In genomic region chr4:139616276-139617000, GRCm38 (mm10) we compare ENCODE assay signal across 8 mouse cellular contexts. TPM values are rescaled to one million over a fixed set of nuclear protein-coding genes. Genes with fewer than 3 reads are reported as not detected.
DNase-seq lines count a peak whose midpoint lies in the region; ATAC-seq lines count a peak whose summit lies in the region.

No protein-coding gene starts in this region.

- H3K4me2 ChIP-seq in heart, embryonic 13.5 days: peak overlapping the region; percentile 74

- peak overlapping the region; percentile 56 for H3K4me3 ChIP-seq in heart, embryonic 13.5 days

- no peaks in the 10 kb centered on the region for H3K27me3 ChIP-seq in heart, embryonic 13.5 days (replicated peaks)

- H3K9ac ChIP-seq in heart, embryonic 13.5 days: peak overlapping the region; percentile 81

- WGBS in heart, embryonic 13.5 days: 10% methylated on average over 24 of the region's 24 CpGs

- H3K27ac ChIP-seq in heart, embryonic 13.5 days (replicated peaks): peak overlapping the region; percentile 70

- peaks cover 8% of the 10 kb centered on the region; the same call in 1 of the 2 replicates for H3K9me3 ChIP-seq in heart, embryonic 13.5 days

- H3K36me3 ChIP-seq in heart, embryonic 13.5 days: peaks cover 73% of the 10 kb centered on the region

- H3K4me1 ChIP-seq in heart, embryonic 13.5 days: peaks cover 21% of the 10 kb centered on the region

- peak; percentile 52 to 65 for DNase-seq in CD8-positive naive resting alpha-beta T cell, adult 2 months (ENCODE audit: low read depth in 2 of 2, low spot score in 2 of 2)
- peak; percentile 77 for DNase-seq in c-Kit-positive CD71-positive TER-119-negative erythroid progenitor cells, embryonic 14.5 days (ENCODE audit: low read depth)
- peak; percentile 61 for DNase-seq in kidney, postnatal 10 days
- DNase-seq in spleen, postnatal 4 days (ENCODE audit: low spot score in 2 of 2): peak; percentile 68 to 79
- no peak for DNase-seq in layer of hippocampus, postnatal 10 days (ENCODE audit: low spot score in 2 of 2)
- DNase-seq in MN1 (ENCODE audit: low spot score): no peak

- peak; percentile 53; the same call in 1 of the 2 replicates for ATAC-seq in heart, embryonic 13.5 days (ENCODE audit: extremely low read depth, insufficient number of reproducible peaks, low FRiP score, low TSS enrichment)
- ATAC-seq in megakaryocyte, adult 5-6 weeks (ENCODE audit: poor library complexity, severe bottlenecking): peak; percentile 97

RNA-seq across cellular contexts. Expression of gene Aldh4a1, which starts 6.2 kb away (rescaled TPM):
- 18.8 and 23.2 TPM in 2 replicates for polyA plus RNA-seq in heart, embryonic 13.5 days (2015; fragmentation: Nextera tagmentation; extraction: Ambion mirVana)
- 4.9 and 5.7 TPM in 2 replicates for total RNA-seq in megakaryocyte, adult 5-6 weeks (2015)
- 5.8 and 8.9 TPM in 2 replicates for total RNA-seq in megakaryocyte, adult 5-6 weeks (2017)
- total RNA-seq in layer of hippocampus, postnatal 10 days (2021): 10 to 100 TPM; 20.9 to 21.4 TPM

RNA-seq across cellular contexts. Expression of gene Gm21969, which starts 13.5 kb away (rescaled TPM):
- not detected in 2 replicates for polyA plus RNA-seq in heart, embryonic 13.5 days (2015; fragmentation: Nextera tagmentation; extraction: Ambion mirVana)
- total RNA-seq in megakaryocyte, adult 5-6 weeks (2015): not detected in 2 replicates
- not detected in 2 replicates for total RNA-seq in megakaryocyte, adult 5-6 weeks (2017)
- total RNA-seq in layer of hippocampus, postnatal 10 days (2021): not detected

RNA-seq across cellular contexts. Expression of gene Tas1r2, which starts 36.9 kb away (rescaled TPM):
- polyA plus RNA-seq in heart, embryonic 13.5 days (2015; fragmentation: Nextera tagmentation; extraction: Ambion mirVana): not detected in 2 replicates
- total RNA-seq in megakaryocyte, adult 5-6 weeks (2015): not detected in 2 replicates
- not detected in 2 replicates for total RNA-seq in megakaryocyte, adult 5-6 weeks (2017)
- not detected for total RNA-seq in layer of hippocampus, postnatal 10 days (2021)

Comparison
In these comparisons a context has a peak if more than half of its experiments do, and no peak if none do; other contexts are left out.
1. DNase-seq: peak in CD8-positive naive resting alpha-beta T cell, adult 2 months (2 of 2), c-Kit-positive CD71-positive TER-119-negative erythroid progenitor cells, embryonic 14.5 days (single experiment), kidney, postnatal 10 days (single experiment) and spleen, postnatal 4 days (2 of 2); none in layer of hippocampus, postnatal 10 days (0 of 2) and MN1 (single experiment).